Mouse (Mus musculus): ENCODE data around the gene Hif3a. TPM values are rescaled to one million over a fixed set of nuclear protein-coding genes. Genes with fewer than 3 reads are reported as not detected.

The Hif3a gene
- polyA plus RNA-seq, 1 experiment = 6.9 TPM

GRCm38 (mm10) chr7:17022176-17022575, 40.1 kb downstream of the Hif3a start:
- Histone ChIP-seq H3K4me1 (ENCODE audit: control insufficient read depth, insufficient read depth, low read length) (peaks cover 18% of the 10 kb centered on the region), H3K36me3 (ENCODE audit: control insufficient read depth, insufficient read depth, low read length) (no peaks in the 10 kb centered on the region; the same call in 1 of the 2 replicates), H3K27ac (ENCODE audit: control insufficient read depth, insufficient read depth, low read depth, low read length) (no peak overlapping the region), H3K27me3 (ENCODE audit: control insufficient read depth, insufficient read depth, low read length) (no peaks in the 10 kb centered on the region), H3K4me3 (ENCODE audit: control insufficient read depth, low read depth, low read length) (no peak overlapping the region)
- TF ChIP-seq POLR2A (IDR thresholded peaks at IDR 0.05; ENCODE audit: control insufficient read depth, low read depth, low read length) (no peak), CTCF (IDR thresholded peaks at IDR 0.05; ENCODE audit: control insufficient read depth, insufficient read depth, insufficient replicate concordance, low read depth, low read length) (no peak)

GRCm38 (mm10) chr7:17019426-17020166, 42.6 kb downstream of the Hif3a start:
- no peak overlapping the region for H3K4me3 ChIP-seq (ENCODE audit: control insufficient read depth, low read depth, low read length)
- H3K36me3 ChIP-seq (ENCODE audit: control insufficient read depth, insufficient read depth, low read length) = peaks cover 4% of the 10 kb centered on the region
- TF ChIP-seq POLR2A (IDR thresholded peaks at IDR 0.05; ENCODE audit: control insufficient read depth, low read depth, low read length) (no peak), CTCF (IDR thresholded peaks at IDR 0.05; ENCODE audit: control insufficient read depth, insufficient read depth, insufficient replicate concordance, low read depth, low read length) (no peak)
- H3K27ac ChIP-seq (ENCODE audit: control insufficient read depth, insufficient read depth, low read depth, low read length) = no peak overlapping the region
- no peaks in the 10 kb centered on the region for H3K27me3 ChIP-seq (ENCODE audit: control insufficient read depth, insufficient read depth, low read length)
- peaks cover 2% of the 10 kb centered on the region for H3K4me1 ChIP-seq (ENCODE audit: control insufficient read depth, insufficient read depth, low read length)

- Histone ChIP-seq H3K27ac (ENCODE audit: control insufficient read depth, insufficient read depth, low read depth, low read length) (no peak overlapping the region), H3K4me1 (ENCODE audit: control insufficient read depth, insufficient read depth, low read length) (no peaks in the 10 kb centered on the region; the same call in 1 of the 2 replicates), H3K36me3 (ENCODE audit: control insufficient read depth, insufficient read depth, low read length) (peaks cover 4% of the 10 kb centered on the region), H3K27me3 (ENCODE audit: control insufficient read depth, insufficient read depth, low read length) (no peaks in the 10 kb centered on the region), H3K4me3 (ENCODE audit: control insufficient read depth, low read depth, low read length) (no peak overlapping the region)
- TF ChIP-seq CTCF (IDR thresholded peaks at IDR 0.05; ENCODE audit: control insufficient read depth, insufficient read depth, insufficient replicate concordance, low read depth, low read length) = no peak
- TF ChIP-seq POLR2A (IDR thresholded peaks at IDR 0.05; ENCODE audit: control insufficient read depth, low read depth, low read length) = no peak
Measured at GRCm38 (mm10) chr7:17017921-17018320, 44.3 kb downstream of the Hif3a start.

- peaks cover 4% of the 10 kb centered on the region for H3K36me3 ChIP-seq (ENCODE audit: control insufficient read depth, insufficient read depth, low read length)
- no peaks in the 10 kb centered on the region for H3K27me3 ChIP-seq (ENCODE audit: control insufficient read depth, insufficient read depth, low read length)
- no peak overlapping the region for H3K27ac ChIP-seq (ENCODE audit: control insufficient read depth, insufficient read depth, low read depth, low read length)
- TF ChIP-seq CTCF (IDR thresholded peaks at IDR 0.05; ENCODE audit: control insufficient read depth, insufficient read depth, insufficient replicate concordance, low read depth, low read length) (no peak), POLR2A (IDR thresholded peaks at IDR 0.05; ENCODE audit: control insufficient read depth, low read depth, low read length) (no peak)
- H3K4me3 ChIP-seq (ENCODE audit: control insufficient read depth, low read depth, low read length) = no peak overlapping the region
- no peaks in the 10 kb centered on the region; the same call in 1 of the 2 replicates for H3K4me1 ChIP-seq (ENCODE audit: control insufficient read depth, insufficient read depth, low read length)
Measured at GRCm38 (mm10) chr7:17017036-17017435, 45.2 kb downstream of the Hif3a start.

- Histone ChIP-seq H3K4me1 (ENCODE audit: control insufficient read depth, insufficient read depth, low read length) (no peaks in the 10 kb centered on the region), H3K27me3 (ENCODE audit: control insufficient read depth, insufficient read depth, low read length) (no peaks in the 10 kb centered on the region), H3K36me3 (ENCODE audit: control insufficient read depth, insufficient read depth, low read length) (peaks cover 4% of the 10 kb centered on the region), H3K4me3 (ENCODE audit: control insufficient read depth, low read depth, low read length) (no peak overlapping the region), H3K27ac (ENCODE audit: control insufficient read depth, insufficient read depth, low read depth, low read length) (no peak overlapping the region)
- TF ChIP-seq CTCF (IDR thresholded peaks at IDR 0.05; ENCODE audit: control insufficient read depth, insufficient read depth, insufficient replicate concordance, low read depth, low read length) (no peak), POLR2A (IDR thresholded peaks at IDR 0.05; ENCODE audit: control insufficient read depth, low read depth, low read length) (no peak)
Measured at GRCm38 (mm10) chr7:17015381-17015780, 46.8 kb downstream of the Hif3a start.

GRCm38 (mm10) chr7:17011909-17012590, 50.2 kb downstream of the Hif3a start:
- H3K4me1 ChIP-seq (ENCODE audit: control insufficient read depth, insufficient read depth, low read length) = no peaks in the 10 kb centered on the region
- TF ChIP-seq CTCF (IDR thresholded peaks at IDR 0.05; ENCODE audit: control insufficient read depth, insufficient read depth, insufficient replicate concordance, low read depth, low read length) (no peak), POLR2A (IDR thresholded peaks at IDR 0.05; ENCODE audit: control insufficient read depth, low read depth, low read length) (no peak)
- H3K36me3 ChIP-seq (ENCODE audit: control insufficient read depth, insufficient read depth, low read length) = peaks cover 7% of the 10 kb centered on the region
- no peaks in the 10 kb centered on the region for H3K27me3 ChIP-seq (ENCODE audit: control insufficient read depth, insufficient read depth, low read length)
- H3K4me3 ChIP-seq (ENCODE audit: control insufficient read depth, low read depth, low read length) = no peak overlapping the region
- H3K27ac ChIP-seq (ENCODE audit: control insufficient read depth, insufficient read depth, low read depth, low read length) = no peak overlapping the region

GRCm38 (mm10) chr7:17010010-17010347, 52.2 kb downstream of the Hif3a start:
- Histone ChIP-seq H3K4me1 (ENCODE audit: control insufficient read depth, insufficient read depth, low read length) (no peaks in the 10 kb centered on the region), H3K4me3 (ENCODE audit: control insufficient read depth, low read depth, low read length) (no peak overlapping the region), H3K27ac (ENCODE audit: control insufficient read depth, insufficient read depth, low read depth, low read length) (no peak overlapping the region), H3K36me3 (ENCODE audit: control insufficient read depth, insufficient read depth, low read length) (peaks cover 4% of the 10 kb centered on the region), H3K27me3 (ENCODE audit: control insufficient read depth, insufficient read depth, low read length) (no peaks in the 10 kb centered on the region)
- TF ChIP-seq CTCF (IDR thresholded peaks at IDR 0.05; ENCODE audit: control insufficient read depth, insufficient read depth, insufficient replicate concordance, low read depth, low read length) (no peak), POLR2A (IDR thresholded peaks at IDR 0.05; ENCODE audit: control insufficient read depth, low read depth, low read length) (no peak)

All from testis, adult 2 months (tissue).